8 mouse cellular contexts compared by ENCODE assay signal in genomic region chr2:11362205-11362994, GRCm38 (mm10).
DNase-seq lines count a peak whose midpoint lies in the region; ATAC-seq lines count a peak whose summit lies in the region.

No protein-coding gene starts in this region.

- ATAC-seq in forebrain, embryonic 11.5 days (replicated peaks; ENCODE audit: low FRiP score): peak; percentile 71
- ATAC-seq in forebrain, embryonic 13.5 days: peak; percentile 93

- H3K27me3 ChIP-seq in forebrain, embryonic 11.5 days (ENCODE audit: control insufficient read depth, insufficient read depth, low read length): no peaks in the 10 kb centered on the region
- no peaks in the 10 kb centered on the region for H3K27me3 ChIP-seq in forebrain, embryonic 10.5 days (ENCODE audit: poor library complexity, severe bottlenecking)
- no peaks in the 10 kb centered on the region for H3K27me3 ChIP-seq in forebrain, embryonic 13.5 days

- no peaks in the 10 kb centered on the region for H3K4me1 ChIP-seq in forebrain, embryonic 11.5 days (replicated peaks; ENCODE audit: control insufficient read depth, insufficient read depth, low read length)
- H3K4me1 ChIP-seq in forebrain, embryonic 10.5 days: no peaks in the 10 kb centered on the region; the same call in 1 of the 2 replicates
- peaks cover 17% of the 10 kb centered on the region for H3K4me1 ChIP-seq in forebrain, embryonic 13.5 days

- no peaks in the 10 kb centered on the region for H3K36me3 ChIP-seq in forebrain, embryonic 11.5 days (ENCODE audit: control insufficient read depth, insufficient read depth, low read length)
- H3K36me3 ChIP-seq in forebrain, embryonic 10.5 days (replicated peaks): no peaks in the 10 kb centered on the region
- no peaks in the 10 kb centered on the region for H3K36me3 ChIP-seq in forebrain, embryonic 13.5 days (ENCODE audit: poor library complexity, severe bottlenecking)

- no peak overlapping the region for H3K4me3 ChIP-seq in forebrain, embryonic 11.5 days (ENCODE audit: low read depth, low read length)
- H3K4me3 ChIP-seq in forebrain, embryonic 10.5 days: no peak overlapping the region
- H3K4me3 ChIP-seq in forebrain, embryonic 13.5 days: no peak overlapping the region

- WGBS in forebrain, embryonic 11.5 days: 85% methylated on average over 8 of the region's 8 CpGs
- 87% methylated on average over 8 of the region's 8 CpGs for WGBS in forebrain, embryonic 10.5 days
- 73% methylated on average over 8 of the region's 8 CpGs for WGBS in forebrain, embryonic 13.5 days

- no peak overlapping the region for H3K9ac ChIP-seq in forebrain, embryonic 11.5 days (ENCODE audit: low read length)
- H3K9ac ChIP-seq in forebrain, embryonic 13.5 days: no peak overlapping the region

- H3K27ac ChIP-seq in forebrain, embryonic 11.5 days (ENCODE audit: low read depth, low read length): no peak overlapping the region
- no peak overlapping the region for H3K27ac ChIP-seq in forebrain, embryonic 10.5 days
- peak overlapping the region; percentile 41 for H3K27ac ChIP-seq in forebrain, embryonic 13.5 days

- H3K9me3 ChIP-seq in forebrain, embryonic 11.5 days (ENCODE audit: control insufficient read depth, low read length): no peaks in the 10 kb centered on the region
- H3K9me3 ChIP-seq in forebrain, embryonic 10.5 days: no peaks in the 10 kb centered on the region
- H3K9me3 ChIP-seq in forebrain, embryonic 13.5 days (replicated peaks): no peaks in the 10 kb centered on the region

- no peak overlapping the region for H3K4me2 ChIP-seq in forebrain, embryonic 11.5 days (ENCODE audit: low read depth, low read length, severe bottlenecking)
- H3K4me2 ChIP-seq in forebrain, embryonic 13.5 days: no peak overlapping the region

- no peak for DNase-seq in forebrain, embryonic 11.5 days (ENCODE audit: low spot score)
- DNase-seq in forebrain, embryonic 10.5 days (ENCODE audit: extremely low spot score, low spot score): no peak
- peak; percentile 11 for DNase-seq in NIH3T3 (ENCODE audit: low read depth)
- peak; percentile 25 for DNase-seq in layer of hippocampus, adult 9-10 months (ENCODE audit: low spot score)
- no peak for DNase-seq in heart, postnatal 4 days
- DNase-seq in thymus, postnatal 25 days: no peak
- DNase-seq in urinary bladder, adult 18-20 months (ENCODE audit: low spot score in 2 of 2): no peak

Comparison
In these comparisons a context has a peak if more than half of its experiments do, and no peak if none do; other contexts are left out.
1. DNase-seq: peak in NIH3T3 (single experiment) and layer of hippocampus, adult 9-10 months (single experiment); none in forebrain, embryonic 11.5 days (single experiment), forebrain, embryonic 10.5 days (single experiment), heart, postnatal 4 days (single experiment), thymus, postnatal 25 days (single experiment) and urinary bladder, adult 18-20 months (0 of 2).